Mouse (Mus musculus) gonadal fat pad, adult 2 months (tissue): ENCODE results near the gene Pou6f1. TPM values are rescaled to one million over a fixed set of nuclear protein-coding genes. Genes with fewer than 3 reads are reported as not detected.

Source experiments
- polyA plus RNA-seq: library from polyadenylated mRNA; depleted of rRNA; stranded (reverse); fragments of >200 nt; gene quantifications from 2 replicates; pipeline ENCODE4 v1.2.3, GENCODE M21; 2012; rRNA removed

The Pou6f1 gene
- polyA plus RNA-seq, 1 experiment = 30.3 TPM

Other genes with a start within 250 kb of the Pou6f1 start
- gene Methig1, start 246.8 kb downstream of the Pou6f1 start, polyA plus RNA-seq = 0.09 TPM in 1 of 2 replicates, not detected in the other
- gene Mettl7a2, start 246.8 kb downstream of the Pou6f1 start, polyA plus RNA-seq = 0.15 TPM in 1 of 2 replicates, not detected in the other
- not detected in 2 replicates for gene Higd1c, start 235.4 kb downstream of the Pou6f1 start, polyA plus RNA-seq
- 0.36 and 0.37 TPM in 2 replicates for gene Gm5475, start 177.8 kb downstream of the Pou6f1 start, polyA plus RNA-seq
- 106 and 126 TPM in 2 replicates for gene Slc11a2, start 174.9 kb downstream of the Pou6f1 start, polyA plus RNA-seq
- 47.8 and 59.6 TPM in 2 replicates for gene Letmd1, start 131.0 kb downstream of the Pou6f1 start, polyA plus RNA-seq
- 7.8 and 9.1 TPM in 2 replicates for gene Csrnp2, start 104.5 kb downstream of the Pou6f1 start, polyA plus RNA-seq
- gene Tfcp2, start 48.0 kb downstream of the Pou6f1 start, polyA plus RNA-seq = 11.4 and 14.6 TPM in 2 replicates
- 863 and 939 TPM in 2 replicates for gene Dazap2, start 15.4 kb upstream of the Pou6f1 start, polyA plus RNA-seq
- gene Smagp, start 37.0 kb upstream of the Pou6f1 start, polyA plus RNA-seq = 94.8 and 140 TPM in 2 replicates
- gene Bin2, start 69.6 kb upstream of the Pou6f1 start, polyA plus RNA-seq = 2.1 and 2.6 TPM in 2 replicates
- 26.0 and 89.9 TPM in 2 replicates for gene Cela1, start 87.9 kb upstream of the Pou6f1 start, polyA plus RNA-seq
- 3.7 and 5.2 TPM in 2 replicates for gene Galnt6, start 129.4 kb upstream of the Pou6f1 start, polyA plus RNA-seq
- 11.7 and 14.2 TPM in 2 replicates for gene Slc4a8, start 161.8 kb upstream of the Pou6f1 start, polyA plus RNA-seq